Mouse (Mus musculus) 3T3-L1 (cell line): Measurements from ENCODE around the gene Jund.

Experiments
- DNase-seq: peaks from one replicate; pipeline ENCODE4 v3.0.0-alpha.2; 2015; ENCODE audit warnings: low read depth, low spot score

Gene Jund

DNA sequence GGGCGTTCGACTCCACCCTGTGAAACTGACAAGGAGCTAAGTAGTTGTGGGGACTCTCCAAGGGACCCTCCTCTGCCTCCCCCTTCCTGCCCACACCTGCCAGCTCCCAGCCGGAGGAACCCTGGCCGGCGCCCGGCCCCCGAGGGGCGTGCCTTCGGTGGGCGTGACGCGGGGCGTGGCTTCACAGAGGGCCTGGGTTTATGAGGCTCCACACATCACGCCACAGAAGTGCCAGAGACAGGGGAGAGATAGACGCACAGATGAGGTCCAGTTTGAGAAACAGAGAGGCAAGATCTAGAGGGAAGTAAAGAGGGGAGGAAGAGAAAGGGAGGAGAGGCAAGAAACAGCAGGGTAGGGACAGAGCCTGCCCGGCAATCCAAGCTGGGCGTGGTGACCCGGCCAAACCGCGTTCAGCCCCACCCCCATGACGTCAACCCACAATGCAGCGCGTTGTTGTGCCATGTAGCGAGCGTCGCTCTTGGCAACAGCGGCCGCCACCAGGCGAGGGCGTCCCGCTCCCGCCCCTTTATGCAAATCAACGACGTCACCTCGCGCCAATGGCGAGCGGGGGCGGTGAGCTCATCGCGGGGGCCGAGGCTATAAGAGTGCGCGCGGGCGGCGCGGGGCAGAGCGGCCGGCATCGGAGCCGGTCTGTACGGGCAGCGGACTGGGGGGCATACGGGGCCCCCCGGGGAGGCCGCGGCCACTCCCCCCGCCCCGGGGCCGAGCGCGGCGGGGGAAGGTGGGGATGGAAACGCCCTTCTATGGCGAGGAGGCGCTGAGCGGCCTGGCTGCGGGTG, at the start of gene Jund:
Gene Jund, plus strand, starts transcription at position 640 of the 800 bp plus-strand sequence.
- DNase-seq, result peak; percentile 99

DNA sequence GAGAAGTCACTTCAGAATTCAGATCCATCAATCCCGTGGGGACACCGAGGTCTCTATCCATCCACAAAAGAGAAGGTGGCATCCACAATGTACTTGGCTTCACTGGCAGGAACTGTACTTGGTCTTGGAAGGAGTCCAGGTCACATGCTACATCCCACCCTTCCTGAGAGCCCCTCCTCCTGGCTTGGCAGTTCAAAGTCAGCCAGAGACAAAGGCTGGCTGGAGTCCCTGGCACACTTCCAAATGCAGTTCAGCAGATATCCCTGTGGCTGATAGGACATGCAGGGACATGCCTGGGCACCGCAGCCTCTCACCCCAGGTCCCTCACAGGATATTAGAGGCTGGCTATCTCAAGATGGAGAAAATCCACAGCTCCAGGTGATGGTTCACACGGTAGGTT, 49.4 kb upstream of the Jund start:
- peak; percentile 91 for DNase-seq

DNA sequence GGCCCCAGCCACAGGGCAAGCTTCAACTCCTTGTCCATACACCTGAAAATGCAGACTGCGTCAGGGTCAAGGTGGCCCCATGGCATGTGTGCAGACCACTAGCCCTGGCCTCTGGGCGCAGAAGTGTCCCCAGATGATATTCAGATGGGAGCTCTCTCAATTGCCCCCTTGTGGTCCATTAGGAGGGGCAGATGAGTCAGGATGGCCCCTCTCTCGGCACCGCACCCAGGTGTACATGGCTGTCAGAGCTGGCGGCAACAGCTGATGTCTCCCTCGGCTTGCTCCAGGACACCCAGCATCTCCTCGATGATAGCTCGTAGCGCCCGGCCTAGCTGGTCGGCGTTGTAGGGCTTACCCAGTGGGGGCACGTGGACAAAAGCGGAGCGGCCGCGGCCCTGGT, 48.4 kb upstream of the Jund start:
- no peak for DNase-seq

DNA sequence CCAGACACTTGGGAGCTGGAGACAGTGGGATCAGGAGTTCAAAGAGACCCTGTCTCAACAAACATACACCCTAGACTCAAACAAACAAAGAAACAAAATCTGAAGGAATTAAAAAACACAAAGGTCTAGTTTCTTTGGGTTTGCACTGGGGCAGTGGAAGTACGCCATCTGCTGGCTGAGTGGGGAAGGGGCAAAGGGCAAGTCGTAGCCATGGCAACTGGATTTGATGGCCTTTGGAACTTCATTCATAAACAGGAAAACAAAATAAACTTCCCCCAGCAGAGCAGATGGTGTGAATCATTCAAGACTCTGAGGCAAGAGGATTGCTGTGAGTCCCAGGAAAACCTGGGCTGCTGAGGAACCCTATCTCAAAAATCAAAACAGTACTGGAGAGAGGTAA, 45.5 kb upstream of the Jund start:
- DNase-seq, result peak; percentile 85

DNA sequence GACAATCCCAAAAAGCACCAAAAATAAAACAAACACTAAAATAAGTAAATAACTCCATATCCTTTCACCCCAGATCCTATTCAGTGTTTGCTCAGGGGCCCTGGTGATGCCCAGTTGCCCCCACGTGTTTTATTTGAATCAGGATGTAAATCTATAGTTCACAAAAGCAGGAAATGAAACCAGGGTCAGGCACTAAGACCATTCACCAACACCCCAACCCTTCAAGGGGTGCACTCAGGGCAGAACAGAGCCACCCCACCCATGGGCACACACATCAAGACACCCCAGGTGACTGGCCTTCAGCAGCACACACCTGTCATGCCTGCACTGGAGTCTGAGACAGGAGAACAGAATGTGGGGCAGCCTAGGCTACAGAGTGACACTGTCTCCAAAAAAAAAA, 44.6 kb upstream of the Jund start:
- no peak for DNase-seq

DNA sequence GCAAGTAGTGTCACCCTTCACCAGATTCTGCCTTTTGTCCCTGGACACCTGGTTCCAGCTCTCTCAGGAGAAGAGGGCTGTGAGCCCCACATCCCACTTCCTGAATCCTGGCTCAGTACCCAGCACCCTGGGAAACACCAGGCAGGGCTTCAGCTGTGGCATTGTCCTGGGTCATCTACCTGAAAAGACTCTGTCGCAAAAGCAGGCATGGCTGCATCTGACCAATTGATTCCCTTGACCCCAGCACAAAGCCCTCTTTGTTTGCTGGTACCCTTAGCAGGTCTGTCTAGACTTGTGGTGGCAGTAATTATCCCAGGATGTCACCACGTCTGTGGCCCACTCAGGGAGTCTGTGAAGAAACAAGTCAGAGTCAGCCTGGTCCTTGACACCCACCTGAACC, 43.3 kb upstream of the Jund start:
- no peak for DNase-seq

DNA sequence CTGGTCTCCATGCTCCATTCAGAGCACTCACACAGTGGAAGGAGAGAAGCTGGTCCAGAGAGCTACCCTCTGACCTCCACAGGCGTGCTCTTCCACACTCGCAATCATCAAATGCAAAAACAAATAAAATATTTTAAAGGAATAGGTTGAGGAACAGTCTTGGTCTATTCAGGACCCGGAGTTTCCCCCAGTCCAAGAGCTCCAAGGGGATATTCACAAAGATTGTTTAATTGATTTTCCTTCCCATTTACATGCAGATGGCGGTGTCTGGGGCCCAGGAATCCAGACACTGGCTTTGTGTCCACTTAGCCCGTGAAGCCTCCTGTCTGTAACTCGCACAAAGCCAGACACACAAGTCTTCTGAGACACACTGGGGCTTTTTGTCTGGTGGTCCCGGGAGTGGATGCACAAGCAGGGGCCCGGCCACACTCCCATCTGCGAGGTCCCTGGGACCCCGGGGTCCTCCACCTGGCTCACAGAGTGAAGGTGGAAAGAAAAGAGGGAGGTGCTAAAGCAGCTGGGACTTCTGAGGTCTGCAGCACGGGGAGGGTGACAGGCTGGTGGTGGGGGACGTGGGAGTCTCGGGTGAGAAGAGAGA, 42.5 kb upstream of the Jund start:
- no peak for DNase-seq

DNA sequence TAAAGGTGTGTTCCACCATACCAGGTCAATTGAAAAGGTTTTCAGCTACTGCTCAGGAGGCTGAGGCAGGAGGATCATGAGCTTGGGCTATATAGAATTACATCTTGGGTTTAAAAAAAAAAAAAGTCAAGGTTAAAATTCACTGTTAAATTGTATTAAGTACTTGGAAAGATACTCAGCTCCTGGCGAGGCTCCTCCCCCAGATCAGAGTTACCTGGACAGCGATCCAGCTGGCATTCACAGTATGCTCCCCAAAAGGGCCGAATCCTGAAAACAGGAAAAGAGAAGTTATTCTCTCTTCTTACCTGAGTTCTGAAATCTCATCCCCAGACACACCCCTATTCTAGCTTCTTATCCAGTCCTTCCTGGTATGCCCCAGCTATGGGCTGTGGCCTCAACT, 41.5 kb upstream of the Jund start:
- DNase-seq, result no peak

DNA sequence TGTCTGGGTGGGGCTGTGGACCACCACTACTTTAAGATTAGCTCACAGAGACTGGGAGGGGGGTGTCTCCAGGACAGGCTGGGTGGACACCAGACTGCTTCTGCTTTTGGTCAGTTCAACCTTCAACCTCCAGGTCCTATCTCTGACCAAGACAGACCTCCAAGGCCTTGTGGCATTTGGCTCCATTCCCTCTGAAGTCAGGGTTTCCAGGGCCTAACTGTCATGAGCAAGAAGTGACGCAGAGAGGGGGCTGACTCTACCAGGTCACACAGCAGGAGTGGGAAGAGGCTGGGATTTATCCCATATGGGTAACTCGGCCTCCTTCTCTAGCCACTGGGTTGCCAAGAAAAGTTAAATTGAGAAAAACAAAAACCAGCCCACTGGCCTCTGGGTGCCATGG, 41.0 kb upstream of the Jund start:
- no peak for DNase-seq

DNA sequence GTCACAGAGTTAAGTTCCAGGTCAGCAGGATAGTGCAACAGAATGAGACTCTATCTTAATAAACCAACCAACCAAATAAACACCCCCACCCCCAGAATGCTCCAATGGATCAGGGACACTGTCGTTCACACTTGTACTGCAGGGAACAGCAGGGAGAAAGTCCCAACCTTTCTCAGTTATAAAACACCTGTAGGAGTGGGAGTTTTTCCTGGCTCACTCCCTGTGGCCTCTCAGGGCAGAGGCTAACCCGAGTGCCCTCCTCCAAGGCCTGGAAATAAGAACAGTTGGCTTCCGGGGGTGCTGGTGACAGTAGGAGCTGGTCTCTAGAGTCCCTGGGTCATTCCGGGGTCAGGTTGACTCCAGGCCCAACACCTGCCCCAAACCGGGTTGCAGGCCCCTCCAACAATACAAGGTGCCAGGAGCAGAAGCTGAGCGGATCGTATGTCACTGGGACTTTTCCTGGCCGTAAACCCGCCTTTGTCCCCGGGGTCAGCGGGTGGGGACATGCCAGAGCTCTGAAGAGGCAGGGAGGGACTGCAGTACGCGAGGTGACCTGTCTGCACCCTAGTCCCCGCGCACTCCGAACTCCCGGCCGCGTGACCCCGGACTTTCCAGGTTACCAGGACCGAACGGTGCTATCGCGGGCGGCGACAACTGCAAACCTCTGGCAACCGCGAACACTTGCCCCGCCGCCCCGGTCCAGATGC, 39.7 kb upstream of the Jund start:
- DNase-seq, result peak; percentile 52

DNA sequence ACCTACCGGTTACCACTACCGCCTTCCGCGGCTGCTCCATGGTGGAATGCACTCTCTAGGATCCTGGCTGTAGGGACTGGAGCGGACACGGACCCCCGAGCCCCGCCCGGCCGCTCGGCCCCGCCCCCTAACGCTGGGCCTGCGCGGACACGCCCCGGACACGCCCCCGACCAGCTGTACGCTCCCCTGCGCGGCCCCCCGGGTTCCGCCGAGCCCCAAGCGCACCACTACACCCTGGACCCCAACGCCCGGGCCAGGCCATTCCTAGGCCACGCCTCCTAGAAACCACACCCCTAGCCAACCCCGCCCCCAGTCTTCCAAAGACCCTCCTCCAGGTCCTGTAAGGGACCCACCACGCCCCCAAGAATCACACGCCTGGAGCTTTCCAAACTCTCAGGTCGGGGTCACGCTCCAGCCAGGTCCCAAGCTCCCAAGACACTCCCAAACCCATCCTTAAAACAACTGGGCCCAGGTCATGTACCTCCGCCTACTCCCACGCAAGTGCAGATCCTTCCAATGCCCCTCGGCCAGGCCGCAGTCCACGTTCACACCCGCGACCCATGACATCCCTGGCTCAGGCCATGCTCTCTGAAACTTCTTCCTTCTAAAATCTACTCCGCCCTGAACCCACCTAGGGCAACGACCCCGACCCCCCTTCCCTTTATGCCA, 39.0 kb upstream of the Jund start:
- peak; percentile 91 for DNase-seq

DNA sequence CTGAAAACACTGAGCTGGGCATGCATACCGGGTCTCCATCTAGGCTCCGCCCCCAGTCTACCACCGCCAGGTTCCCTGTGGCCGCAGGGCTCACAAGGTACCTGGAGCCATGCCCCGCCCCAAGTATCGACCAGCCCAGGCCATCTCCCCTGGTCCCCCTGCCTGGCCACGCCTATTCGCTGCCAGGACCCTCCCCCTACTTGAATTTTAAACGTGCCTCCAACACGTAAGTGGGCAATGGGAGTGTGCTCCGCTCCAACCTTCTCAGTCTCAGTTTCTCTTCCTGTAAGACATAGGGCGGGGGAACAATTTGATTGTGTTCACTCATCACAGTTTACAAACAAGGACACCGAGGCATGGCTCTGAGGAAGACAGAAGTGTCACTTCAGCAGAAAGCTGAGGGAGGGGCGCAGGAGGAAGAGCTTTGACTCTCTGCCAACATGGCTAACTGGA, 38.5 kb upstream of the Jund start, which contains the start of gene Pgpep1:
Gene Pgpep1, minus strand, starts transcription at position 116 of the 453 bp plus-strand sequence.
- no peak for DNase-seq

DNA sequence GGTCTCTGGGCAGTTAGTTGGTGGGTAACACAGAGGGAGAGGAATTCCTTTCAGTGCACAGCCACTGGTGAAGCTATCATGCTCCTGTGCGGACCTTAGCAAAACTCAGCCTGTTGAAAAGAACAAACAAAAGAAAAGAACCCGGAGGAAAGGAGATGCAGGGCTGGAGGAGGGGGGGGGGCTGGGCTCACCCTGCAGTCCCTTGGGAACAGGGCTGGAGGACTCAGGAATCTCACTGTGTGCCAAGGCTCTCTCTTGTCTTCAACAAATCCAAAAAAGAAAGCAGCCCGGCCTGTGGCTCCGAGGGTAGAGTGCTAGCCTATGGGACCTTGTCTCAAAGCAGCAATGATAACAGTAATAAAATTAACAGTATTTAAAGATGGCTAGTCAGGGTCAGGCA, 35.1 kb upstream of the Jund start:
- DNase-seq, result peak; percentile 53

DNA sequence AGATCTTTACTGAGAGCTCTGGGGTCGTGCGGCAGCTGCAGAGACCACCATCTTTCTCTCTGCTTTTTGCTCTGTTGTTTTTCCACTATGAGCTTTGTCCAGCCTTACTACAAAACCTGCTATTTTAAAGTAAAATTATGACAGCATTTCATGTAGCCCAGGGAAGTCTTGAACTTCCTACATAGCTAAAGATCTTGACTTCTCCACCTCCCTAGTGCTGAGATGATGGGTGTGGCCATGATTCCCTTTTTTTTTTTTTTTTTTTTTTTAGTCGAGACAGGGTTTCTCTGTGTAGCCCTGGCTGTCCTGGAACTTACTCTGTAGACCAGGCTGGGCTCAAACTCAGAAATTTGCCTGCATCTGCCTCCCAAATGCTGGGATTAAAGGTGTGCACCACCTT, 34.1 kb upstream of the Jund start:
- no peak for DNase-seq

DNA sequence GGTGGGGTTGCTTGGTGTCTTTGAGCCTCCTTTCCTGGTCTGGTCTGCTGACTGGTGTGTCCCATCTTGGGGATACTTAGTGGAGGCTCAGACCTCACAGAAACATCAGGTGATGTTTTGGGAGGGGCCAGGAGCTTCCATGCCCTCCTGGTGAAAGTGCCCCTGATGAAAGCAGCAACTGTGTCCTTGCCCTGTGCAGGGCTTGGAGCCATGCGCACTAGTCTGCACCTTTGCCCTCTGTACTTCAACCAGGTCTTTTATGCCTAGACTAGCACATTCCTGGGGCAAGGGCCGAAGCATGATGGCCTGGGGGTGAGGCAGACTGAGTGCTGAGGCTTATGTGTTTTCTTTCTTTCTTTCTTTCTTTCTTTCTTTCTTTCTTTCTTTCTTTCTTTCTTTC, 33.1 kb upstream of the Jund start:
- DNase-seq, result no peak

DNA sequence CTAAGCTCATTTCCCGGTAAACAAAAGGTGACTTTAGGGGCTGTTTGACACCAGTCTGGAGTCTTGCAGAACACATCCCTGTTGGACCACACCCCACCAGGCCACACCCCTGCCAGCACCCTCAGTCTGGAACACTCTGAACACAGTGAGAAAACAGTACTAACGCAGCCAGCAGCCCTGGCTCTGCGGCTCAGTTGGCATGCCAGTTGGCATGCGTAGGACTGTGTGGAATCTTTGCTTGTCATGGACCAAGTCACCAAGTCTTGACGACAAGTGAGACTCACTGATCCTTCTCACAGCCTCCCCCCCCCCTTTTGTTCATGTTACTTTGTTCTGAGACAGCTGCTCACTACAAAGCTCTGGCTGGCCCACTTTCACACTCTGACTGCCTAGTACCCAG, 31.7 kb upstream of the Jund start:
- no peak for DNase-seq

DNA sequence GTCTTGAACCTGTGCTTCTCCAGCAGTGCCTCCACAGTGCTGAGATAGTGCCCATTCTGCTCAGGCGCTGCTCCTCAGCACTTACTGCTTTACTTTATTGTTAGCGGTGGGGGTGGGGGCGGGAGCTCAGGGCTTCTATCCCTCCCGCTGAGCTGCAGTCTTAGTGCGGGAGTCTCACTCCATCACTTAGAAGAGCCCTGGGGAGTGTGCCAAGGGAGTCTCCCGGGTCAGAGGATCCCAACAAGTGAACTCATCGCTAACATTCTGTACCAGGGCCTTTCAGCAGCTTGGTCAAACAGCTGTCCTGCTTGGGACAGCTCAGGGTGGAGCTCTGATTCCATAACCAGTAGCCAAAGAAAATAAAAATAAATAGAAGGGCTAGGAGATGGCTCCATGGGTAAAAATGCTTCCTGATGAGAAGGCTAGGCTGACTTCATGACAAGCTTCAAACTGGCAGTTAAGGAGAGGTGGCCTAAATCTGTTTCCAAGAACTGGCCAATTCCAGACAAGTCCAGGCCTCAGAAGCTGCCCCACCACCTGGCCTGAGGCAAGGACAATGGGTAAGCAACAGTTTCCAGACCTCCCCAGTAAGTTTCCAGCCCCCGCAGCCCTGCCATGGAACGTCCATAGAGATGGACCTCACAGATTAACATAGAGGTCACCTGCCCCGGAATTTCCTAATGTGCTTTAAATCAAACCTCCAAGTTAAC, 27.0 kb upstream of the Jund start:
- peak; percentile 58 for DNase-seq

DNA sequence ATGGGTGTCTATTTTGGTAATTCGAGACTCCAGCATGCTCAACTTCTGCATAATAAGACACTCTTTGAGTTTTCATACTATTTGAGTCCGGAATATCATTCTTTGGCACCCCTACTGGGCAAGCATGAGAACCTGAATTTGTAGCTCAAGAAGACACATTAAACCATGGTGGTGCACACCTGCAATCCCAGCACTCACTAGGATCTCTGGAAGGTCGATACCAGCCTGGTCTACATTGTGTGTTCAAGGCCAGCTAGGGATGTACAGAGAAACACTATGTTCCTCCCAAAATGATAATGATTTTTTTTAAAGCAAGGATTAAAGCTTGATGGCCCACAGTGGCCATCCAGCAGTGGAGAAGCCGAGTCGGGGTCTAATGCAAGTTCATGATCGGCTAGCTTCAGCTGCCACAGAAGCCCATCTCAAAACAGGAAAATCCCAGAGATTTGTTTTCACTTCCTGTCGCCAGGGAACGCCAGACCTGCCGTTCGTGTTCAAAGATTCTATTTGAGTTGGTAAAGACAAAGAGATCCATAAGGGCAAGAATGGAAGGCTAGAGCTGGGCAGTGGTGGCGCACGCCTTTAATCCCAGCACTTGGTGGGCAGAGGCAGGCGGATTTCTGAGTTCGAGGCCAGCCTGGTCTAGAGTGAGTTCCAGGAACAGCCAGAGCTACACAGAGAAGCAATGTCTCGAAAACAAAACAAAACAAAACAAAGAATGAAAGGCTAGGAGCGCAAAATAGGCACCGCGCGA, 26.2 kb upstream of the Jund start:
- peak; percentile 60 for DNase-seq

DNA sequence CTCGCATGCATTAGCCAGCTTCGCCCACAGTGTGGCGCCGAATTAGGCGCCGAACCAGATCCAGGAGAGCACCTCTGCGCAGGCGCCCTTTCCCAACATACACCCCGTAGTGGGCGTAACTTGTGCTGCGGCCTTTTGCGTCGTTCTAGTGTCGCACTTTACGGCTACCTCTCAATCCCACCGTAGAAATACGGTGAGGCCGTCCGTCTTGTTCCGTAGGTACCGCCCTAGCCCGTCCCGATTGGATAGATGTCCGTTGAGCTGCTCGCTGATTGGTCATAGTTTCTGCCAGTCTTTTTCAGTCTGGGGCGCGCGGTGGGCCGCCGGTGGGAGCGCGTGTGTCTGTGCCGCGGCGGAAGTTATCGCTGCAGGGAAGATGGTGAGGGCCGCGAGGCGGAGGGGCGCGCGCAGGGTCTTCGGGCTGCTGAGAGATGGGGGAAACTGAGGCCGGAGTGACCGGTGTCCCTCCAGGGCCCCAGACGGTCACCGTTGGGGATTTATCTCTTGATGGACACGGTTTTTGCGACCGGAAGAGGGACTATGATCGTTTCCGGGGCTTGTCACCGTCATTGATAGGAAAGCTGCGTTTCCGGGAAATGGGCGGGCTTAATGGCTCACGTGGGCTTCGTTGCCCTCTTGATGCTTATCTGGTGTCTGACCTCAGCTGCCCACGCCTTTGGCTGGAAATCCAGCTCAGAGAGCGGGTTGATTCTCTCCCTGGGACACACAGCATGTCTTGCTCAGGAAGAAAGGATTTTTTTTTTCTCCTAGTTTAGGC, 25.5 kb upstream of the Jund start, which contains the start of gene Lsm4:
Gene Lsm4, plus strand, starts transcription at position 170 of the 778 bp plus-strand sequence.
- DNase-seq, result peak; percentile 100

DNA sequence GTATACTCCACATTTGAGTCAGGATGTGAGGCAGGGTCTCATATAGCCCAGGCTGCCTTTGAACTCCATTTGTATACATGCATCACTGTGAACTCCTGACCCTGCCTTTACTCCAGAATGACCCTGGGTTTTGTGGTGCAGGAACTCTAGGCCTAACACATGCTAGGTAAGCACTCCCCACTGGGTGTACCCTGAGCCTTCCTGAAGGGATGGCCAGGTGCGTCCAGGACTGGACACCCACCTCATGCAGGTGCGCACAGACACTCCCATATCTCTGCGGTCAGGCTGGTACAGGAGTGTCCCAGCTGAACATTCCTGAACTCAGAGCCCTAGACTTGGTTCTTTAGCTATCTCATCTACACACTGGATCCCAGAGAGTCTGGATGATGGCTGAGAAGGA, 24.6 kb upstream of the Jund start:
- peak; percentile 31 for DNase-seq
